8 mouse cellular contexts compared by ENCODE assay signal in the genomic region with DNA sequence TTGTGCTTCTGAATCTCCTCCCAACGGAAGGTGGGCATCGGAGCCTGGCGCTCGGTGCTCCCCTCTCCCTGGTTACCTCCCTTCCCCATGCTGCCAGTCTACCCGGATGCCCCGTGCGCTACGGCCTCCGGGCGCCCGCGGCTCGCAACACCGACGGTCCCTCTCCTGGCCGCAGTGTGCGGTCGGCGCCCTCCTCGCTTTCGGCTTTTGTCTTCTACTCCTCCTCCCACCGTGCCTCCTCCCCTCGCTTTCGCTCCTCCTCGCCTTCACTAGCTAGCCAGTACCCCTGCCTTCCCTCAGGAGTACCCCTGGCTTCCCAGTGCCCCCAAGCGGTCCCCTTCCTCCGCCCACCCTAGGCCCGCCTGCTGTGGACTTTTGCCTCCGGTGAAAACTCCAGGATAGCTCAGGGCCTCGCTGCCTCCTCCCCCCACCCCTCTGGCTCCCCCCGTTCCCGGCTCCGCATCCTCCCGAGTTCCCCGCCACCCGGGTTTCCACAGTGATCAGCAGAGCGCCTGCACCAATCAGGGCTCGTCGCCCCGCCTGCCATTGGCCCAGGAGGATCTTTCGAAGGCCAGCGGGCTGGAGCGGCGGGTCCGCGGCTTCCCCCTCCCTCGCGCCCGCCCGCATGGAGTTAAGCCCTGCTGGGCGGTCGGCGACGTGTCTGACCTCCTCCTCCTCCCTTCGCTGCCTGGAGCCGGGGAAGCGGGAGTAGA. TPM values are rescaled to one million over a fixed set of nuclear protein-coding genes. Genes with fewer than 3 reads are reported as not detected.
A peak's percentile ranks its signal among the peaks of the same experiment; 100 is the strongest.
DNase-seq lines count a peak whose midpoint lies in the region; ATAC-seq and TF ChIP-seq lines count a peak whose summit lies in the region.

A gene (minus strand): TSS at position 406 of the 713 bp plus-strand sequence.

- peak within 1 kb of the TSS; percentile 89 for H3K4me3 ChIP-seq in E14TG2a.4 (replicated peaks; ENCODE audit: low read length)
- peak within 1 kb of the TSS; percentile 86 for H3K4me3 ChIP-seq in forebrain, embryonic 14.5 days (ENCODE audit: low read depth, low read length)
- peak within 1 kb of the TSS; percentile 64 for H3K4me3 ChIP-seq in liver, postnatal 0 days (ENCODE audit: low read depth, low read length)
- H3K4me3 ChIP-seq in olfactory bulb, adult 2 months (ENCODE audit: insufficient read depth, low read depth, low read length): peak within 1 kb of the TSS; percentile 66

- intact Hi-C loops in heart, postnatal 10 days (cut with DNase I): loop anchor here (2.0 to 5.0 kb wide), 2 partner anchors 59 to 81 kb away; a partner anchor contains a TSS

- H3K9ac ChIP-seq in forebrain, embryonic 14.5 days (ENCODE audit: low read length): peak within 1 kb of the TSS; percentile 94
- H3K9ac ChIP-seq in liver, postnatal 0 days (replicated peaks): peak within 1 kb of the TSS; percentile 67

- H3K4me2 ChIP-seq in forebrain, embryonic 14.5 days (ENCODE audit: low read length): peak within 1 kb of the TSS; percentile 71
- H3K4me2 ChIP-seq in liver, postnatal 0 days (ENCODE audit: low read depth, low read length): peak within 1 kb of the TSS; percentile 88

- no peak for TF ChIP-seq CTCF in E14TG2a.4 (conservative IDR thresholded peaks at IDR 0.05; ENCODE audit: low read length)
- peak; percentile 33 for TF ChIP-seq CTCF in liver, postnatal 0 days (IDR thresholded peaks at IDR 0.05; ENCODE audit: low read depth)
- no peak for TF ChIP-seq CTCF in olfactory bulb, adult 2 months (IDR thresholded peaks at IDR 0.05; ENCODE audit: insufficient read depth, low read depth, low read length)

- DNase-seq in forebrain, embryonic 14.5 days (ENCODE audit: low spot score): peak; percentile 98
- DNase-seq in heart, postnatal 10 days: peak; percentile 91 to 92
- peak; percentile 88 for DNase-seq in layer of hippocampus, adult 11-12 months (ENCODE audit: low spot score)
- peak; percentile 86 for DNase-seq in liver, postnatal 0 days
- peak; percentile 65 to 69 for DNase-seq in thymus, adult 18-20 months

- TF ChIP-seq EP300 in liver, postnatal 0 days (IDR thresholded peaks at IDR 0.05; ENCODE audit: low read depth): peak; percentile 26; the same call in 1 of the 2 replicates

- peaks cover 32% of the 10 kb centered on the region for H3K36me3 ChIP-seq in E14TG2a.4 (ENCODE audit: insufficient read depth, low read length)
- peaks cover 8% of the 10 kb centered on the region for H3K36me3 ChIP-seq in forebrain, embryonic 14.5 days (ENCODE audit: control insufficient read depth, insufficient read depth, low read length)
- no peaks in the 10 kb centered on the region for H3K36me3 ChIP-seq in liver, postnatal 0 days (replicated peaks; ENCODE audit: insufficient read depth, low read length)

- H3K9me3 ChIP-seq in E14TG2a.4 (ENCODE audit: low read length): no peaks in the 10 kb centered on the region
- H3K9me3 ChIP-seq in forebrain, embryonic 14.5 days (replicated peaks; ENCODE audit: control insufficient read depth, low read length): no peaks in the 10 kb centered on the region
- no peaks in the 10 kb centered on the region for H3K9me3 ChIP-seq in liver, postnatal 0 days (ENCODE audit: low read length)

- under 1% methylated on average over 52 of the region's 57 CpGs for WGBS in forebrain, embryonic 14.5 days
- WGBS in liver, postnatal 0 days (ENCODE audit: insufficient replicate concordance): 2% methylated on average over 53 of the region's 57 CpGs
- WGBS in olfactory bulb, adult 2 months: under 1% methylated on average over 57 of the region's 57 CpGs

- peaks cover 20% of the 10 kb centered on the region for H3K27me3 ChIP-seq in E14TG2a.4 (ENCODE audit: insufficient read depth, low read length)
- H3K27me3 ChIP-seq in forebrain, embryonic 14.5 days (replicated peaks; ENCODE audit: control insufficient read depth, insufficient read depth, low read length): no peaks in the 10 kb centered on the region
- no peaks in the 10 kb centered on the region for H3K27me3 ChIP-seq in liver, postnatal 0 days (ENCODE audit: insufficient read depth, low read length)

- peak within 1 kb of the TSS; percentile 98 for H3K27ac ChIP-seq in forebrain, embryonic 14.5 days (ENCODE audit: low read depth, low read length)
- H3K27ac ChIP-seq in liver, postnatal 0 days (ENCODE audit: low read depth): peak within 1 kb of the TSS; percentile 65
- peak within 1 kb of the TSS; percentile 61 for H3K27ac ChIP-seq in olfactory bulb, adult 2 months (ENCODE audit: insufficient read depth, low read depth, low read length)

- ATAC-seq in cerebellum, adult (ENCODE audit: insufficient number of reproducible peaks, low FRiP score, low TSS enrichment): peak; percentile 78
- ATAC-seq in forebrain, embryonic 14.5 days: peak; percentile 95
- peak; percentile 83 for ATAC-seq in liver, postnatal 0 days

- peaks cover 45% of the 10 kb centered on the region for H3K4me1 ChIP-seq in E14TG2a.4 (replicated peaks; ENCODE audit: low read depth, low read length)
- H3K4me1 ChIP-seq in forebrain, embryonic 14.5 days (ENCODE audit: control insufficient read depth, insufficient read depth, low read length): peaks cover 34% of the 10 kb centered on the region
- H3K4me1 ChIP-seq in liver, postnatal 0 days (ENCODE audit: insufficient read depth): peaks cover 43% of the 10 kb centered on the region
- peaks cover 8% of the 10 kb centered on the region for H3K4me1 ChIP-seq in olfactory bulb, adult 2 months (ENCODE audit: control insufficient read depth, insufficient read depth, low read length)

- 0 out of 2 replicates have a peak, but pooled peaks have one; percentile 33 for TF ChIP-seq POLR2A in olfactory bulb, adult 2 months (IDR thresholded peaks at IDR 0.05; ENCODE audit: insufficient read depth, low read depth, low read length)

RNA-seq across cellular contexts. Expression of the gene that starts here (rescaled TPM):
- 71.1 and 71.5 TPM in 2 replicates for polyA plus RNA-seq in forebrain, embryonic 14.5 days (2014; fragmentation: Nextera tagmentation; extraction: Ambion mirVana)
- total RNA-seq in heart, postnatal 10 days (2021): 10 to 100 TPM; 11.3 to 14.4 TPM
- 203 and 216 TPM in 2 replicates for polyA plus RNA-seq in liver, postnatal 0 days (2015; fragmentation: Nextera tagmentation; extraction: Ambion mirVana)
- 106 TPM in 1 of 2 replicates, not detected in the other for polyA plus RNA-seq in olfactory bulb, adult 2 months (2012; ENCODE audit: insufficient read depth, insufficient read length, low replicate concordance, missing spikeins)

Comparison
In these comparisons a context has a peak if more than half of its experiments do, and no peak if none do; other contexts are left out.
1. Peak in every context shown above with its lines: DNase-seq, ATAC-seq, H3K4me3 ChIP-seq and H3K27ac ChIP-seq.